Mouse (Mus musculus): ENCODE measurements around the gene Ppp6r1.
"Not testable (repeated sequence)": the region's sequence is repeated elsewhere in the genome, so short reads cannot be mapped to it uniquely, and the experiment has no call there.

Gene Ppp6r1

DNA sequence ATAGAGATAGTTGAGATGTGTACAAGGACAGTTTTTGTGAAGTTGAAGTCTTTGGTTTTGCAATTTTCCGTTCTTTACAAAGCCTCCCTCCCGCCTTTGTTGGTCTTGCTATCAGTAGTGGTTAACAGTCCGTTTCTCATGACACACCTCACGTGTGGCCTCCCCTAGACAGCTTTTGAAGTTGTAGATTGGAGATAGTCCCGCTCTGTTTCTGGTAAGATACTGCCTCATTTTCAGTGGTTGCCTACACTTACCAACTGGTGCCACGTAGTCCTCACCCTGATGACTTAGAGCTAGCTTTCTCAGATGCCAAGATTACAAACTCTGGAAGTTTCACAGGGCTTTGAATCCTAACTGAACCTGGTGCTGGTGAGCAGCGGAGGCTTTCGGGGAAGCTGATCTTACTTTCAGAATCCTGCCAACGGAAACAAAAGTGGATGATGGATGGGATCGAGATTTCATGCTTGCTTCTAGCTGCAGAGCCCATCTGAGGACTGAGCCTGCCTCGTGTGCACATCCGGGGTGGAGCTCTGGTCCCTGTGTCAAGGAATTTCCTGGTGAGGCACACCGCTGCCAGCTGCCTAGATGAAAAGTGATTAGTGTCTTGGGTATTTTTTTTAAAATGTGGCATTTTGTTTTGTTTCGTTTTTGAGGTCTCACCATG is 44.9 kb downstream of the Ppp6r1 start:
- no peak for DNase-seq (ENCODE audit: low read depth, low spot score)

- no peak for DNase-seq (ENCODE audit: low read depth, low spot score)
These were observed 45.9 kb downstream of the Ppp6r1 start for GRCm38 (mm10) chr7:4612956-4613355.

DNA sequence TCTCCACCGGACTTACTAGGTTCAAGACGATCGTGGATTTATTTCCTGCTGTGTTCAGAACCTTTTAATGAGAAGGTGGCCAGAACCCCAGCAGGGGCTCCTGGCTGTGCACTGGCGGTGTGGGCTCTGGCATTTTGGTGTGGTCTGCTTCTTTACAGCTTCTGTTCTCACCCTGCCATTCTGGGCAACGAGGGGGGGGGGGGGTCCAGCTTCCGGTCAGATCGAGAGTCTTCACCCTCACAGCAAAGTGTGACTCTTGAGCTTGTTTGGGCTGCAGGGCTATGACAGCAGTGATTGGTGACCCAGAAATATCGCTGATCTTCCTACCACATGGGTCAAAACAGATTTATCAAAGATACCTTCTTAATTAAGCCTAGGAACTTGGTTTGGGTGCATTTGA is 46.4 kb downstream of the Ppp6r1 start:
- no peak for DNase-seq (ENCODE audit: low read depth, low spot score)

DNA sequence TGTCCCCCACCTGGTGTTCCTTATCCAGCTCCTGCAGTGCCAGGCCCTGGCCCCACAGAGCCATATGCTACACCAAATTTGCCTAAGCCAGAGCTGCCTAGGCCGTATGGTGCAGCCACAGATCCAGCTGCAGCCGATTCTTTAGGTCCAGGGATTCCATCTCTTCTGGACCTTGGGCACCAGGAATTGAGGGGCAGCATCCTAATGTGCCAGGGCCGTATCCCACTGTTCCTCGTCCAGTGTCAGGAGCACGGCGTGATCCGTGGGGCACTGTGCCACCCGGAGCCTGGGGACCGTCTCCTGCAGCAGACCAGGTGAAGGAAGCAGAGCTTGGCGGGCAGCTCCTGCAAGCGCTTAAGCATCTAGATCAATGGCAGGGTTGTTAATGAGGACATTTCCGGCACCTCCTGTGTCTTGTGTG is 46.9 kb downstream of the Ppp6r1 start:
- DNase-seq (ENCODE audit: low read depth, low spot score): no peak

DNA sequence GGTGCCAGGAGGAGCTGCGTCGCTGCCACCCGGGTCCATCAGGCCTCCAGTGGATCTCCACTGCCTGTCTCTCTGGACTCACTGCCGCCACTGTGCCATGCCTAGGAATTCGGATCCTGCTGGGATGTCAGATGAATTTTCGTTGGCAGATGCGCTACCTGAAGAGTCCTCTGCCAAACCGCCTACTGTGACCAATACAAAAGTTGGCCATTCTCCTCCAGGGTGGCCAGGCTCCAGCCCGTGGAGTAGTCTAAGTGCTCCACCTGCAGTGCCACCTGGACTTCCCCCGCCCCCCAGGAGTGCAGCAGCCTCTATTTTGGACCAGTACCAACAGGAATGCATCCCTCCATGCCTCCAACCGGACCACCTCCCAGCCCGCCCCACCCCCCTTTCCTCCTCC is 47.3 kb downstream of the Ppp6r1 start:
- no peak for DNase-seq (ENCODE audit: low read depth, low spot score)

GRCm38 (mm10) chr7:4608002-4608401 is 50.8 kb downstream of the Ppp6r1 start:
- peak; percentile 37 for DNase-seq (ENCODE audit: low read depth, low spot score)

DNA sequence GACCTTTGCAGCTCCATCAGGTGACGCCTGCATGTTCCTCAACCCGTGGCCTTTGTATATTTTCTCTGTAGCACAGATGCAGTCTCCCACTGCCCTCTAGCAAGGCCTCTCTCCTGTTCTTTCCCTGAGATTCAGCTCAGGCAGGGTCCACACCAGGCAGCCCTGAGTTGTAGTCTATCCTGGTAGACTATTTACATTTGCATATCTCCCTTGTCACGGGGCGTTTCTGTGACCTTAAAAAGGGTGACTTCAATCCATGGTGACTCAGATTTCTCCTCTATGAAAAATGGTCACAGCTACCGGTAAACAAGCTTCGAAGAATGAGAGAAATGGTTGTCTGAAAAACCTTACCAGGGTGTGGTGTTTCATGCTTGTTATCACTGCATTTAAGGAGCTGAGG is 54.9 kb downstream of the Ppp6r1 start, which contains the start of gene Ptprh:
TSS of gene Ptprh (minus strand) at position 169 of the 400 bp plus-strand sequence.
- DNase-seq (ENCODE audit: low read depth, low spot score): no peak

DNA sequence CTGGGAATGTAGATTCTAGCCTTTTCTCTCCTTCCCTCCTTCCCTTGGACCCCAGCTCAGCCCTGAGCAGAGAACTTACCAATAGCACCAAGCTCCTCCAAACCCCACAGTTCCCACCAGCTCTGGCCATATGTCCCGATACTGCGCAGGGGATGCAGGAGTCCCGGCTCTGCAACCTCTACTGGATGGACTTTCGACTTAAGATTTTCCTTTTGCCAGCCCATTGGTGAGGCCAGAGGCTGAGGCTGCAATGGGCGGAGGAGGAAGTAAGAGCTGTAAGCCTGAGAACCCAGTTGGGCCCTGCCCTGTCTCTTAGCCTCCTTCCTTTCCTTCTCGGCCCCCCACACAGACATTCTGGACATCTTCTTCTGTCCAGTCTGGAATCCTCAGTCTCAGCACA is 55.9 kb downstream of the Ppp6r1 start:
- DNase-seq (ENCODE audit: low read depth, low spot score): no peak

- not testable (repeated sequence) for DNase-seq (ENCODE audit: low read depth, low spot score)
These were observed 61.8 kb downstream of the Ppp6r1 start for GRCm38 (mm10) chr7:4597046-4597445.

Data from R1 (cell line).